Mouse (Mus musculus) hindbrain, postnatal 0 days (tissue): Measurements from ENCODE around the gene Psmb6. TPM values are rescaled to one million over a fixed set of nuclear protein-coding genes. Genes with fewer than 3 reads are reported as not detected.

ENCODE experiments used
- ATAC-seq: fragments of 200-750 bp; cut with Nextera tagmentation; 2 replicates; pipeline ENCODE4 v1.8.0; 2017; ENCODE audit warnings: mild to moderate bottlenecking, moderate TSS enrichment, moderate library complexity
- DNase-seq: peaks from one replicate; pipeline ENCODE4 v3.0.0-alpha.2; 2015; ENCODE audit warnings: low spot score
- H3K27ac ChIP-seq: fragments of 300-500 bp; sonication (generic); 2 replicates; pipeline ENCODE4 v1.5.1; 2014; ENCODE audit warnings: mild to moderate bottlenecking
- H3K27me3 ChIP-seq: fragments of 300-500 bp; sonication (generic); 2 replicates; pipeline ENCODE4 v1.6.1; 2014; ENCODE audit warnings: low read length, mixed read lengths; ENCODE audit not compliant: insufficient read depth
- H3K36me3 ChIP-seq: fragments of 300-500 bp; sonication (generic); 2 replicates; pipeline ENCODE4 v1.6.1; 2014; ENCODE audit warnings: low read length, mixed read lengths; ENCODE audit not compliant: insufficient read depth
- H3K4me1 ChIP-seq: fragments of 300-500 bp; sonication (generic); 2 replicates; pipeline ENCODE4 v1.6.1; 2014; ENCODE audit warnings: antibody characterized with exemption, low read length, mixed read lengths; ENCODE audit not compliant: insufficient read depth
- H3K4me2 ChIP-seq: fragments of 300-500 bp; sonication (generic); 2 replicates; pipeline ENCODE4 v1.6.1; 2014; ENCODE audit warnings: low read depth, mild to moderate bottlenecking, low read length, moderate library complexity, mixed read lengths
- H3K4me3 ChIP-seq: fragments of 300-500 bp; sonication (generic); 2 replicates; pipeline ENCODE4 v1.5.1; 2014; ENCODE audit warnings: low read length
- H3K9ac ChIP-seq: fragments of 300-500 bp; sonication (generic); replicated peaks from 2 replicates; pipeline ENCODE4 v1.6.1; 2014; ENCODE audit warnings: mild to moderate bottlenecking, low read length, moderate library complexity, mixed read lengths
- H3K9me3 ChIP-seq: fragments of 300-500 bp; sonication (generic); 2 replicates; pipeline ENCODE4 v1.6.1; 2016; ENCODE audit warnings: low read length, mixed read lengths
- CTCF ChIP-seq: IDR thresholded peaks from 2 replicates; pipeline ENCODE4 v1.5.1; 2016; ENCODE audit warnings: antibody characterized with exemption, control low read depth, low read depth
- WGBS: fragments of 180-500 bp; shearing (Covaris S2); extraction: QIAGEN DNeasy Blood & Tissue Kit; methylation state at CpG from one replicate; pipeline ENCODE4 v1.1.7; 2014; 5-methylcytosine and 5-hydroxymethylcytosine counted together
- polyA plus RNA-seq: library from polyadenylated mRNA; unstranded; fragments of >200 nt; fragmentation: Nextera tagmentation; extraction: Ambion mirVana; gene quantifications from 2 replicates; pipeline ENCODE4 v1.2.1, GENCODE M21; 2015
- total RNA-seq: library from RNA; depleted of rRNA; stranded (reverse); fragments of >200 nt; gene quantifications from 2 replicates; pipeline ENCODE4 v1.2.3, GENCODE M21; 2014; rRNA removed

The Psmb6 gene
- total and polyA plus RNA-seq, 2 experiments from 2014 or later, result 504 to 887 TPM

DNA sequence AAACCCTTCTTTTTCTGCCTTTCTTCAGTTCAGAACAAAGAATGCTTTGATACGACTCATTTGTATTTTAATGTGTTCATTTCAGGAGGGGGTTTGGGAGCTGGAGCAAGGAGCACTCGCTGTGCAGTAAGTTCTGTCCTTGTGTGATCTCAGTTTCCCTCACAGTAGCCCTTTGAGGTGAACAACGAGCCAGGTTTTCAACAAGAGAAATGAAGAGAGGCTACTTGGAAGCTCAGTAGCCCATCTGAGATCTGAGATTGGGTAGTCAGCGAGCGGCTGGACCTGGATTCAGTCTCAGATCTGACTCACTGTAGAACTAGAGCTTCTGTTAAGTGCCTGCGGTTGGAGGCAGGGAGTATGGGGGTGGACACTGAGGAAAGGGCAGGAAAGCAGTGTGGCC is 48.7 kb downstream of the Psmb6 start:
- no peaks in the 10 kb centered on the region for H3K36me3 ChIP-seq
- no peak overlapping the region for H3K4me3 ChIP-seq
- WGBS, result 50% methylated on average over 6 of the region's 6 CpGs
- peak overlapping the region; percentile 51; the same call in 1 of the 2 replicates for H3K27ac ChIP-seq
- H3K9ac ChIP-seq, result no peak overlapping the region
- H3K27me3 ChIP-seq, result no peaks in the 10 kb centered on the region
- DNase-seq (no peak), ATAC-seq (no peak)
- no peak for TF ChIP-seq CTCF
- no peak overlapping the region for H3K4me2 ChIP-seq
- no peaks in the 10 kb centered on the region for H3K9me3 ChIP-seq
- no peaks in the 10 kb centered on the region; the same call in 1 of the 2 replicates for H3K4me1 ChIP-seq

DNA sequence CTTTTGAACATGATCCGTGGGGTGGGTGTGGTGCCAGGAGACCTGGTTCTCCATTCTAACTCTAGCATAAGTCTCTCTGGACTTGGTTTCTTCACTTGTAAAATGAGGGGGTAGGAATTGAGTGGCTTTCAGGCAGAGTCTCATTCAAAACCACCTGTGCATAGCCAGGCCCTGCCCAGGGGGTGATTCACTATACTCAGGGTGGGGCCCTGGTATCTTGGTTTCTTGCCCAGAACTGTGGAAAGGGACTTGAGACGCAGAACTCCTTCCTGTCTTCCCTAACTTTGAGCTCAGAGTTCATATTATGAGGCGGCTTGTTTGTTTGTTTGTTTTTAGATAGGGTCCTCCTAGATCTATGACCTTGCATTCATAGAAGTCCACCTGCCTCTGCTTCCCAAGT is 52.0 kb downstream of the Psmb6 start:
- ATAC-seq, result no peak
- no peaks in the 10 kb centered on the region for H3K36me3 ChIP-seq
- 64% methylated on average over 3 of the region's 3 CpGs for WGBS
- no peak for DNase-seq
- H3K9me3 ChIP-seq, result no peaks in the 10 kb centered on the region
- H3K27ac ChIP-seq, result no peak overlapping the region
- no peak for TF ChIP-seq CTCF
- no peak overlapping the region for H3K4me3 ChIP-seq
- no peak overlapping the region for H3K4me2 ChIP-seq
- H3K4me1 ChIP-seq, result no peaks in the 10 kb centered on the region; the same call in 1 of the 2 replicates
- no peak overlapping the region for H3K9ac ChIP-seq
- no peaks in the 10 kb centered on the region for H3K27me3 ChIP-seq

Other genes with a start within 250 kb of the Psmb6 start
- not detected in 2 replicates for gene Alox12e, start 202.7 kb upstream of the Psmb6 start, total RNA-seq
- gene Alox12e, start 202.7 kb upstream of the Psmb6 start, polyA plus RNA-seq, result 0.08 and 0.09 TPM in 2 replicates
- not detected in 2 replicates for gene Alox15, start 173.3 kb upstream of the Psmb6 start, total RNA-seq
- 0.09 TPM in 1 of 2 replicates, not detected in the other for gene Alox15, start 173.3 kb upstream of the Psmb6 start, polyA plus RNA-seq
- 33.7 and 57.5 TPM in 2 replicates for gene Pelp1, start 115.3 kb upstream of the Psmb6 start, total RNA-seq
- 23.6 and 25.5 TPM in 2 replicates for gene Pelp1, start 115.3 kb upstream of the Psmb6 start, polyA plus RNA-seq
- gene Arrb2, start 92.7 kb upstream of the Psmb6 start, total RNA-seq, result 83.3 and 106 TPM in 2 replicates
- gene Arrb2, start 92.7 kb upstream of the Psmb6 start, polyA plus RNA-seq, result 51.9 and 56.3 TPM in 2 replicates
- 22.9 and 23.7 TPM in 2 replicates for gene Med11, start 73.4 kb upstream of the Psmb6 start, total RNA-seq
- gene Med11, start 73.4 kb upstream of the Psmb6 start, polyA plus RNA-seq, result 29.3 and 30.5 TPM in 2 replicates
- 0.11 and 1.2 TPM in 2 replicates for gene Zmynd15, start 65.9 kb upstream of the Psmb6 start, total RNA-seq
- gene Zmynd15, start 65.9 kb upstream of the Psmb6 start, polyA plus RNA-seq, result 0.39 and 0.96 TPM in 2 replicates
- 2.8 and 3.3 TPM in 2 replicates for gene Cxcl16, start 65.4 kb upstream of the Psmb6 start, total RNA-seq
- gene Cxcl16, start 65.4 kb upstream of the Psmb6 start, polyA plus RNA-seq, result 3.4 and 4.1 TPM in 2 replicates
- 4.9 and 17.1 TPM in 2 replicates for gene Tm4sf5, start 20.1 kb upstream of the Psmb6 start, total RNA-seq
- 6.9 and 8.6 TPM in 2 replicates for gene Tm4sf5, start 20.1 kb upstream of the Psmb6 start, polyA plus RNA-seq
- not detected in 2 replicates for gene Vmo1, start 10.8 kb upstream of the Psmb6 start, total RNA-seq
- not detected in 2 replicates for gene Vmo1, start 10.8 kb upstream of the Psmb6 start, polyA plus RNA-seq
- gene Gltpd2, start 6.2 kb upstream of the Psmb6 start, total RNA-seq, result not detected in 2 replicates
- 0.24 and 0.31 TPM in 2 replicates for gene Gltpd2, start 6.2 kb upstream of the Psmb6 start, polyA plus RNA-seq
- gene Gm40193, start 7.6 kb downstream of the Psmb6 start, total RNA-seq, result not detected in 2 replicates
- not detected in 2 replicates for gene Gm40193, start 7.6 kb downstream of the Psmb6 start, polyA plus RNA-seq
- gene Pld2, start 14.7 kb downstream of the Psmb6 start, total RNA-seq, result 46.0 and 64.3 TPM in 2 replicates
- gene Pld2, start 14.7 kb downstream of the Psmb6 start, polyA plus RNA-seq, result 17.7 and 19.1 TPM in 2 replicates
- 56.6 and 73.3 TPM in 2 replicates for gene Mink1, start 37.5 kb downstream of the Psmb6 start, total RNA-seq
- gene Mink1, start 37.5 kb downstream of the Psmb6 start, polyA plus RNA-seq, result 13.6 and 15.2 TPM in 2 replicates
- gene 4930544D05Rik, start 90.5 kb downstream of the Psmb6 start, total RNA-seq, result not detected in 2 replicates
- not detected in 2 replicates for gene 4930544D05Rik, start 90.5 kb downstream of the Psmb6 start, polyA plus RNA-seq
- gene Chrne, start 93.8 kb downstream of the Psmb6 start, total RNA-seq, result 4.5 TPM in 1 of 2 replicates, not detected in the other
- 0.42 and 0.59 TPM in 2 replicates for gene Chrne, start 93.8 kb downstream of the Psmb6 start, polyA plus RNA-seq
- not detected in 2 replicates for gene Gp1ba, start 113.8 kb downstream of the Psmb6 start, total RNA-seq
- gene Gp1ba, start 113.8 kb downstream of the Psmb6 start, polyA plus RNA-seq, result 0.24 and 0.42 TPM in 2 replicates
- gene Rnf167, start 121.9 kb downstream of the Psmb6 start, total RNA-seq, result 70.2 and 87.3 TPM in 2 replicates
- 100 and 105 TPM in 2 replicates for gene Rnf167, start 121.9 kb downstream of the Psmb6 start, polyA plus RNA-seq
- gene Slc25a11, start 122.1 kb downstream of the Psmb6 start, total RNA-seq, result 154 and 160 TPM in 2 replicates
- 168 and 171 TPM in 2 replicates for gene Slc25a11, start 122.1 kb downstream of the Psmb6 start, polyA plus RNA-seq
- 460 and 560 TPM in 2 replicates for gene Pfn1, start 129.3 kb downstream of the Psmb6 start, total RNA-seq
- 606 and 634 TPM in 2 replicates for gene Pfn1, start 129.3 kb downstream of the Psmb6 start, polyA plus RNA-seq
- 12.4 and 17.7 TPM in 2 replicates for gene Eno3, start 131.8 kb downstream of the Psmb6 start, total RNA-seq
- gene Eno3, start 131.8 kb downstream of the Psmb6 start, polyA plus RNA-seq, result 5.9 and 8.3 TPM in 2 replicates
- 31.9 and 43.1 TPM in 2 replicates for gene Spag7, start 144.0 kb downstream of the Psmb6 start, total RNA-seq
- gene Spag7, start 144.0 kb downstream of the Psmb6 start, polyA plus RNA-seq, result 138 and 142 TPM in 2 replicates
- 23.2 and 26.7 TPM in 2 replicates for gene Camta2, start 162.7 kb downstream of the Psmb6 start, total RNA-seq
- 24.5 and 24.6 TPM in 2 replicates for gene Camta2, start 162.7 kb downstream of the Psmb6 start, polyA plus RNA-seq
- 0.72 and 0.94 TPM in 2 replicates for gene Inca1, start 174.8 kb downstream of the Psmb6 start, total RNA-seq
- gene Inca1, start 174.8 kb downstream of the Psmb6 start, polyA plus RNA-seq, result 2.3 and 3.1 TPM in 2 replicates
- 27.3 and 31.5 TPM in 2 replicates for gene Kif1c, start 175.2 kb downstream of the Psmb6 start, total RNA-seq
- 1.7 and 1.9 TPM in 2 replicates for gene Kif1c, start 175.2 kb downstream of the Psmb6 start, polyA plus RNA-seq
- 6.8 and 9.8 TPM in 2 replicates for gene Zfp3, start 238.8 kb downstream of the Psmb6 start, total RNA-seq
- gene Zfp3, start 238.8 kb downstream of the Psmb6 start, polyA plus RNA-seq, result 10.2 and 11.2 TPM in 2 replicates